Mouse (Mus musculus) kidney, adult 2 months (tissue): ENCODE data around the gene Dcpp2.

Source experiments
- CTCF ChIP-seq: fragments of 200-500 bp; conservative IDR thresholded peaks from 2 replicates; pipeline ENCODE4 v1.5.1; 2011; ENCODE audit warnings: low read depth, mild to moderate bottlenecking, control low read depth, low read length, moderate library complexity, mixed read lengths; ENCODE audit not compliant: insufficient read depth, insufficient read length
- POLR2A ChIP-seq: fragments of 200-500 bp; IDR thresholded peaks from one replicate; pipeline ENCODE4 v1.6.1; 2011; ENCODE audit warnings: low read depth, low read length, control low read depth

DNA sequence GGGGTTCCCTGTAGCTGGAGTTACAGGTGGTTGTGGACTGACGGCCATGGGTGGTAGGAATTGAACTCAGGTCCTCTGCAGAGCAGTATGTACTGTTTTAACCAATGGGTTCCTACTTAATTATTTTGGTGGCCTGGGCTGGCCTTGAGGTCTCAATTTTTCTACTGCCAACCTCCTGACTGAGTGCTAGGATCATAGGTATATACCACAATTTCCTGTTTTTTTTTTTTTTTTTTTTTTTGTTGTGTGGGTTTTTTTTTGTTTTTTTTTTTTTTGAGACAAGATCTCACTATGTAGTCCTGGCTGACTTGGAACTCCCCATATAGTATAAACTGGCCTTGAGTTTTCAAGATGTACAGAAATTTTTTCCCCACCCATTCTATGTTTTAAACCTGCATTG lies 49.5 kb upstream of the Dcpp2 start:
- no peak for TF ChIP-seq CTCF
- no peak for TF ChIP-seq POLR2A
